Mouse (Mus musculus): ENCODE data around the gene Cuedc2. TPM values are rescaled to one million over a fixed set of nuclear protein-coding genes. Genes with fewer than 3 reads are reported as not detected.

The Cuedc2 gene
- polyA plus RNA-seq, 1 experiment from 2014 or later = 177 TPM

GRCm38 (mm10) chr19:46308706-46309435, 29.6 kb downstream of the Cuedc2 start:
- H3K9me3 ChIP-seq = no peaks in the 10 kb centered on the region
- H3K9ac ChIP-seq = peak overlapping the region; percentile 65
- peak; percentile 5; the same call in 1 of the 2 replicates for ATAC-seq (ENCODE audit: low FRiP score, low read depth)
- peaks cover 53% of the 10 kb centered on the region for H3K27me3 ChIP-seq
- H3K36me3 ChIP-seq = peaks cover 41% of the 10 kb centered on the region
- peaks cover 19% of the 10 kb centered on the region for H3K4me1 ChIP-seq
- WGBS = 2% methylated on average over 47 of the region's 47 CpGs
- H3K27ac ChIP-seq = no peak overlapping the region
- peak overlapping the region; percentile 80 for H3K4me2 ChIP-seq (replicated peaks)
- peak overlapping the region; percentile 45 for H3K4me3 ChIP-seq

DNA sequence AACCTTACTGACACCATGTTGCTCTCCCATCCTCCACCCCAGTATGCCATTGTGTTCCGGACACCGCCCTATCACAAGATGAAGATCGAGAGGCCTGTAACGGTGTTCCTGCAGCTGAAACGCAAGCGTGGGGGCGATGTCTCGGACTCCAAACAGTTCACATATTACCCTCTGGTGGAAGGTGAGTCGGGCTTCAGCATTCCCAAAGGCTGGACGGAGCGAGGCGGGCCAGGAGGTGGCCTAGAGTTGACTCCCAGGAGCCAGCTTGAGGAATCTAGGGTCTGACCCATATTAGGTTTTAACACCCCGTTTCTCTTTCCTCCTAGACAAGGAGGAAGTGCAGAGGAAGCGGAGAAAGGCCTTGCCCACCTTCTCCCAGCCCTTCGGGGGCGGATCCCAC, 30.2 kb downstream of the Cuedc2 start:
- H3K27ac ChIP-seq = no peak overlapping the region

DNA sequence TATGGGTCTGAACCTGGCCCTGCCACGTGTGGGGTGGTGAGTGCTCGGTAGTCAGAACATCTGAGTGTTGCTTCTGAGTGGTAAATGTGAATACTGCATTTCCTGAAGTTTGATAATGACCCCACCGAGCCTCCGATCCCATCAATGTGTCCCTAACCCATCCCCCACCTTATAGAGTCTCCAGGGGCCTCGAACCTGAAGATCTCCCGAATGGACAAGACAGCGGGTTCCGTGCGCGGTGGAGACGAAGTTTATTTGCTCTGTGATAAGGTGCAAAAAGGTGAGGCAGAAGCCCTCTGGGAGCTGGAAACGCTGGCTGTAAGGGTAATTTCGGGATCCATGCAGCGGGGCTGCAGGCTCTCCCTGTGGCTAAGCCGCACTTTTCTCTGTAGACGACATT, 30.7 kb downstream of the Cuedc2 start:
- Histone ChIP-seq H3K27ac (no peak overlapping the region), H3K9me3 (no peaks in the 10 kb centered on the region), H3K4me2 (replicated peaks) (no peak overlapping the region), H3K4me1 (peaks cover 25% of the 10 kb centered on the region), H3K4me3 (no peak overlapping the region), H3K27me3 (peaks cover 42% of the 10 kb centered on the region), H3K9ac (no peak overlapping the region), H3K36me3 (peaks cover 37% of the 10 kb centered on the region)
- 79% methylated on average over 16 of the region's 16 CpGs for WGBS
- no peak for ATAC-seq (ENCODE audit: low FRiP score, low read depth)

More for the DNA sequence above, 30.2 kb downstream of the Cuedc2 start:
- no peak for ATAC-seq (ENCODE audit: low FRiP score, low read depth)
- peak overlapping the region; percentile 45 for H3K4me3 ChIP-seq
- peaks cover 41% of the 10 kb centered on the region for H3K36me3 ChIP-seq
- H3K27me3 ChIP-seq = peaks cover 48% of the 10 kb centered on the region
- peaks cover 24% of the 10 kb centered on the region for H3K4me1 ChIP-seq
- H3K9me3 ChIP-seq = no peaks in the 10 kb centered on the region
- H3K4me2 ChIP-seq (replicated peaks) = peak overlapping the region; percentile 80
- WGBS = 55% methylated on average over 16 of the region's 16 CpGs
- no peak overlapping the region for H3K9ac ChIP-seq

- Histone ChIP-seq H3K9ac (no peak overlapping the region), H3K9me3 (no peaks in the 10 kb centered on the region), H3K4me2 (replicated peaks) (0 out of 2 replicates have a peak overlapping the region, but pooled peaks have one; percentile 99), H3K36me3 (peaks cover 27% of the 10 kb centered on the region), H3K27me3 (peaks cover 37% of the 10 kb centered on the region), H3K4me1 (peaks cover 25% of the 10 kb centered on the region), H3K4me3 (no peak overlapping the region), H3K27ac (no peak overlapping the region)
- no peak for ATAC-seq (ENCODE audit: low FRiP score, low read depth)
- 92% methylated on average over 9 of the region's 9 CpGs for WGBS
These were observed 31.7 kb downstream of the Cuedc2 start for GRCm38 (mm10) chr19:46306751-46307289.

DNA sequence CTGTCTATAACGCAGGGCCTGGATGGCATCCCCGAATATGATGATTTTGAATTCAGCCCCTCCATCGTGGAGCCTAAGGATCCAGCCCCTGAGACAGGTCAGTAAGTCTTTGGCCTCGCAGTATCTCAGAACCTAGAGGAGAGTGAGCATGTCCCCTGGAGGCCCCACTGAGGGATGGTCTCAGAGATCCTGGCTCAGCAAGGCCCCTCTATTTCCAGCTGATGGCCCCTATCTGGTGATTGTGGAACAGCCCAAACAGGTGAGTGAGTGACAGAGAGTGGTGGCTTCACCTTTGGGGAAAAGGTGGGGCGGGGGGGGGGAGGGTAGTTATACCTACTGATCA, 32.3 kb downstream of the Cuedc2 start:
- Histone ChIP-seq H3K9me3 (no peaks in the 10 kb centered on the region), H3K36me3 (peaks cover 21% of the 10 kb centered on the region), H3K27me3 (peaks cover 33% of the 10 kb centered on the region), H3K4me1 (peaks cover 25% of the 10 kb centered on the region), H3K4me3 (peak overlapping the region; percentile 70), H3K4me2 (replicated peaks) (peak overlapping the region; percentile 99), H3K9ac (peak overlapping the region; percentile 75), H3K27ac (no peak overlapping the region)
- 51% methylated on average over 5 of the region's 5 CpGs for WGBS
- no peak for ATAC-seq (ENCODE audit: low FRiP score, low read depth)

DNA sequence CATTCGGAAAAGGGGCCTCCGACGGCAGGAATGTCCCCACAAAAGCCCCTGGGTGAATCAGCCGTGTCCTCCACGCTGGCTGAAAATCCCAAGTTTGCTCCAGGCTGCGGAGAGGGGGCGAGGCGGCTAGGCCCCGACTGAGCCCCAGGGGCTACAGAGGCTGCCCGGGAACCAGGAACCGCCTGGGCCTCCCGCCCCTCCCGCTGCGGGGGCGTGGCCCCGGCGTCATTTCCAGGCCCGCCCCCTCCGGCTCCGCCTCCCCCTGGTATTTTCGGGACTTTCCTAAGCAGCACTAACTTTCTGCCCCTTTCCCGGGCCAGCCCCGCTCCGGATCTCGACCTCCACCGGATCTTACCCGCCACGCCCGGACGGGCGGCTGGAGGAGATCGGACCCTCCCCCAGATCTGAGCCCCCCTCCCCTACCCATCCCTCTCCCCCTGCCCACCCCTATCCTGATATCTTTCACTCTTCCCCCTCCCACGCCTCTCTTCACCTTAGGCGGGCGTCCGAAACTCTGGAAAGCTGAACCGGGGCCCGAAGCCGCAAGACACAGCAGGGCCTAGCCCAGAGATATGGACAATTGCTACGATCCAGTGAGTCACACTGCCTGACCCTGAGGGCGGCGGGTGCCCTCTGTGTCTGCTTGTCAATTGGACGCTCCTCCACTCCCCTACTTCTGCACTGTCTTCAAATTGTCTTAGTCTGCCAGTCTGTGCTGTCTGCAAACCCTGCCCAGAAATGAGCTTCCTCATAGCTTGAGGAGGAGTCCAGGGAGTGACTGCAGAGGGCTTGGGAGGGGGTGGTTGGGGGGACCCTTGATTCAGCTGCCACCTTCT, 32.9 kb downstream of the Cuedc2 start:
- ATAC-seq (ENCODE audit: low FRiP score, low read depth) = peak; percentile 72
- Histone ChIP-seq H3K27ac (peak overlapping the region; percentile 10; the same call in 1 of the 2 replicates), H3K4me1 (peaks cover 25% of the 10 kb centered on the region), H3K36me3 (peaks cover 15% of the 10 kb centered on the region), H3K4me2 (replicated peaks) (peak overlapping the region; percentile 99), H3K27me3 (peaks cover 33% of the 10 kb centered on the region), H3K4me3 (peak overlapping the region; percentile 70), H3K9ac (peak overlapping the region; percentile 75), H3K9me3 (no peaks in the 10 kb centered on the region)
- 1% methylated on average over 43 of the region's 43 CpGs for WGBS

GRCm38 (mm10) chr19:46304908-46305333, 33.6 kb downstream of the Cuedc2 start:
- H3K27ac ChIP-seq = peak overlapping the region; percentile 55; the same call in 1 of the 2 replicates
- WGBS = under 1% methylated on average over 34 of the region's 34 CpGs
- H3K36me3 ChIP-seq = peaks cover 8% of the 10 kb centered on the region
- H3K4me3 ChIP-seq = peak overlapping the region; percentile 70
- H3K4me2 ChIP-seq (replicated peaks) = peak overlapping the region; percentile 99
- peaks cover 25% of the 10 kb centered on the region for H3K4me1 ChIP-seq
- H3K9ac ChIP-seq = peak overlapping the region; percentile 75
- 0 out of 2 replicates have a peak, but pooled peaks have one; percentile 16 for ATAC-seq (ENCODE audit: low FRiP score, low read depth)
- peaks cover 33% of the 10 kb centered on the region for H3K27me3 ChIP-seq
- H3K9me3 ChIP-seq = no peaks in the 10 kb centered on the region

- peaks cover 25% of the 10 kb centered on the region for H3K4me1 ChIP-seq
- peak within 1 kb of the TSS; percentile 75 for H3K9ac ChIP-seq
- peaks cover 28% of the 10 kb centered on the region for H3K27me3 ChIP-seq
- under 1% methylated on average over 39 of the region's 39 CpGs for WGBS
- peak; percentile 88 for ATAC-seq (ENCODE audit: low FRiP score, low read depth)
- H3K27ac ChIP-seq = peak within 1 kb of the TSS; percentile 55; the same call in 1 of the 2 replicates
- H3K4me3 ChIP-seq = peak within 1 kb of the TSS; percentile 70
- 0 out of 2 replicates have a peak, but pooled peaks cover 4% of the 10 kb centered on the region for H3K36me3 ChIP-seq
- peak within 1 kb of the TSS; percentile 99 for H3K4me2 ChIP-seq (replicated peaks)
- H3K9me3 ChIP-seq = no peaks in the 10 kb centered on the region
These were observed 34.2 kb downstream of the Cuedc2 start, which contains the start of gene Nfkb2 for GRCm38 (mm10) chr19:46304216-46304841. Gene Nfkb2, plus strand, starts transcription at chr19:46304320.

DNA sequence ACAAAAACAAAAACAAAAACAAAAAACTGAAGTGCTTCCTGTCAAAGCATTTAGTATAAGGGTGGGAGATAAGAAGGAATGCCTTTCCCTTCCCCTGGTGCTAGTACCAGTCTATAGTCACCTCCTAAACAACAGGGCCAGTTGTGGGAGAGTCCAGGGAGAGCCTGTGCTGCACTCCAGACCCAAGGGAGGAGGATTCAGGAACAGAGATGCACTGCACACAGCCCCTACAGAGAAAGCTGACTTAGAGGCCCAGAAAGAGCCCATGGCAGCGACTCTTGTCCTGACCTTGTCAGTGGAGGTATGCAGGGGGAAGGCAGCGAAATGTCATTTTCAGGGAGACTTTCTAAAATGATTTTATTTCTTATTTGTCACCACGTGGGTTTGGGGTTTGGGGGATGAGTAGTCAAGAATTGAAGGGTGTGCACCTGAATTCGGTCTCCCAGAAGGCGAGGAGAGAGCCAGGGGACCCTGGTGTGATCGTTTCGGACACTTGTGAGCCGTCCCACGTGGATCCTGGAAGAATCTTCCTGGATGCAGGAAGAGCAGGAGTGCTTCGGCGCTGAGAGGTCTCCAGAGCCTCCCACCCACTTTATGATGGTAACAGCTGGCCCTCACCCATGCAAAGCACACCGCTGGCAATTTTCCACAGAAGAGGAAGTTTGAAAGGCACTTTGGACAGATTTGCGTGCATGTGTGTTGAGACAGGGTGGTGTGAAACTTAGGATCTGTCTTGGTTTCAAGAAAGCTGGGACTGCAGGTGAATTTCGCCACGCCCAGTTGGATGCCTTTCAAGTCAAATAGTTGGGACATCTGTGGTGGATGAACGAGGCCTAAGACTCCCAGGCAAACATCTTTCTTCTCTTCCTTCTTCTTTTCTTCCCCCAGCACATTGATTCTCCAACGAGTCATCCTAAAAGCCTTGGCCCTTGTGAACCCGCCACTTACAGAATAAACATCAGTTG, 35.0 kb downstream of the Cuedc2 start:
- Histone ChIP-seq H3K9me3 (no peaks in the 10 kb centered on the region), H3K4me2 (replicated peaks) (peak overlapping the region; percentile 99), H3K4me1 (peaks cover 20% of the 10 kb centered on the region), H3K9ac (peak overlapping the region; percentile 75; the same call in 1 of the 2 replicates), H3K27me3 (peaks cover 26% of the 10 kb centered on the region), H3K27ac (no peak overlapping the region), H3K36me3 (0 out of 2 replicates have a peak, but pooled peaks cover 4% of the 10 kb centered on the region), H3K4me3 (peak overlapping the region; percentile 70)
- no peak for ATAC-seq (ENCODE audit: low FRiP score, low read depth)
- WGBS = 51% methylated on average over 18 of the region's 18 CpGs

DNA sequence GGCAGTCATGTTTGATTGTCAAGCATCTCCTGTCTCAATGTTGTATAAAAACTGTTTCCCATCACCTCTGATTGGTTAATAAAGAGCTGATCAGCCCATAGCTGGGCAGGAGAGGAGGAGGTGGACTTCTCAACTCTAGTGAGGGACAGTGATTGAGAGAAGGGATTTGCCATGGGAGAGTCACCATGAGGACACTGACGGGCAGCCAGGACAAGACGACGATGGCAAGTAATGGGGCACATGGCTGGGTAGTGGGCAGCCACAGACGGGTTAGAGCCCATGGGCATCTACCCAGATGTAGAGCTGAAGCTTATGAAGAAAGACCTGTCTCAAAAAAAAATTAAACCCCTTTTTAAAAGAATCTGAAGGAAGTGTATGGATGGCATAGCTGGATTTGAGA, 36.0 kb downstream of the Cuedc2 start:
- Histone ChIP-seq H3K4me2 (replicated peaks) (no peak overlapping the region), H3K4me3 (no peak overlapping the region), H3K9me3 (no peaks in the 10 kb centered on the region), H3K27me3 (peaks cover 19% of the 10 kb centered on the region), H3K27ac (no peak overlapping the region), H3K36me3 (0 out of 2 replicates have a peak, but pooled peaks cover 3% of the 10 kb centered on the region), H3K4me1 (peaks cover 19% of the 10 kb centered on the region), H3K9ac (no peak overlapping the region)
- no peak for ATAC-seq (ENCODE audit: low FRiP score, low read depth)
- WGBS = 85% methylated on average over 4 of the region's 4 CpGs

Data from limb, embryonic 13.5 days (tissue).